Mouse (Mus musculus) forelimb bud, embryonic 11.5 days (tissue): ENCODE measurements around the gene Dusp18.
"Not testable (repeated sequence)": the region's sequence is repeated elsewhere in the genome, so short reads cannot be mapped to it uniquely, and the experiment has no call there.

Experiments used
- DNase-seq: peaks from one replicate; pipeline ENCODE4 v3.0.0-alpha.2; 2012; ENCODE audit warnings: low read depth, low spot score

The Dusp18 gene

DNA sequence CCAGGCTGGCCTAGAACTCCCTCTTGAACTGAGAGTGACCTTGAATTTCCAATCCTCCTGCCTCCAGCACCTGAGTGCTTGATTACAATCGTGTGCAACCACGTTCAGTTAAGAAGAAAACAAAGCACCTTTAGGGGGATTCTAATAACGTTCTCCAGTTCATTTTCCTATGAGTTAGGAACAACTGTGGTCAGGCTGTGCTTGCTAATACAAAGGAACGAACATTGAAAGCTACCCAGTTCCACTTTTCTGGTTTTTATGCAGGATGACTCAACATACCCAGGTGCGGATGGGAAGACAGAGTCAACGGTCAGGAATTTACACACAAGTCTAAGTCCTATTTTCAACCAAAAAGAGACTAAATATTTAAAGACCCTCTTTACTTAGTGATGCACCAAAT, 1.1 kb upstream of the Dusp18 start:
- no peak for DNase-seq

DNA sequence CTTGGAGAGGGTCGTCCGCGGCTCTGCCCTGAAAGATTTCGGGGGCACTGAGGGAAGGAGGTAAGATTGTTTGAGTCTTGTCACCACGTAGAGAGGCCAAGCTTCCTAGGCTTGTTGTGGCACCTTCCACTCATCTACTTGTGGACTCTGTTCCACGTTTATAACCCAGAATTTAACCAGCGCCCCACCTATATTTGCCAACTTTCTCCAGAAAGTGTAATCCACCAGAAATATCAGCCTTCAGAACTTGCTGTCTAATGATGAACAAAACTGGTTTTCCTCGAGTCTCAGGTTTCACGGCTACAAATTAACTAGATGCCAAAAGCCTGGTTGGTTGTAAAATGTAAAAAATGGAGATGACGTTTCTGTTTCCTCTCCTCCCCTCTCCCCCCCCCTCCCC, 418 bp downstream of the Dusp18 start:
- peak; percentile 55 for DNase-seq

DNA sequence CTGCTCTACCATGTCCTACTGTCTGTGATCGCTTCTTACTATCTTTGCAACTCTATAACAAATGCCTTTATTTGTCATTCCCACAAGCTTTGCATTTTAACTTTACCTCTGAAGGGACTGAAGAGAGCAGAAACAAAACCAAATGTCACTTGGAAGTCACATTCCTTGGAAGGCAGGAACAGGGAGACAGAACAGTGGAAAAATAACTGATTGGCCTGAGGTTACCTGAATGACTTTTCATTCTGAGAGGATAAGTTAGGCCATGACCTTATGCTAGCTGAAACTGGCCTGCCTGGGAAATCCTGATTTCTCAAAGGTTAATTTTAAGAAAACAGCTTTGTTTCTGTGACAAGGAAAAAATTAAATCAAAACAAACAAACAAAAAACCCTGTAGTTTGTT, 893 bp downstream of the Dusp18 start:
- no peak for DNase-seq

DNA sequence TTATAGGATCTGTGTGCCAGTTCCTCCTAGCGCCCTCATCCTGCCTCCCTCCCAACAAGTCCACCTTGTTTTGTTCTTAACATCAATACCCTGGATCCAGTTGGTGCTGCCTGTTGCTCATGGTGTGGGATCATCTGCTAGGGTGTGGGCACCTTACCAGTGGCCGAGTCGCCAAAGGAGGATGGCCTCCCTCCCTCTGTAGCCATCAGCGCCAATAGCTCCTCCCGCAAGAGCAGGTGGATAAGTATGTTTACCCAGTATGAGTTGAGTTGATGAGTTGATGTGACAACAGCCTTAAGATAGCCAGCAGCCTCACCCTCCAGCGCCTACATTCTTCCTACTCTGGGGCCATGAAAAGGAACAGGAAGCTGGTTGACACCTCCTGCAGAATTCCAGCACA, 5.3 kb downstream of the Dusp18 start:
- no peak for DNase-seq

DNA sequence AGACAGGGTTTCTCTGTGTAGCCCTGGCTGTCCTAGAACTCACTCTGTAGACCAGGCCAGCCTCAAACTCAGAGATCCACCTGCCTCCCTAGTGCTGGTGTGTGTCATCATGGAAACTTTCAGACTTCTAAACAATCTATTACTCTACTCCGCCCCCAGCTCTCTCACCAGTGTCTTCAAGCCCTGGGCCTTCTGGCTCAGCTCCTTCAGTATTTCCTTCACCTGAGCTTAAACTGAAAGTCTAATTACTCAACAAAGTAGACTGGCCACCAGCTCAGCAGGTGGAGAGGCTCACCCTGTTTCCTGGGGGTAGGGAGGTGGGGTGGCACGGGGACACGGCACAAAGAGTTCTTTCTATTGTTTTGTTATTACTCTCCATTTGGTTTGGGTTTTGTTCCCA, 7.5 kb downstream of the Dusp18 start:
- no peak for DNase-seq

DNA sequence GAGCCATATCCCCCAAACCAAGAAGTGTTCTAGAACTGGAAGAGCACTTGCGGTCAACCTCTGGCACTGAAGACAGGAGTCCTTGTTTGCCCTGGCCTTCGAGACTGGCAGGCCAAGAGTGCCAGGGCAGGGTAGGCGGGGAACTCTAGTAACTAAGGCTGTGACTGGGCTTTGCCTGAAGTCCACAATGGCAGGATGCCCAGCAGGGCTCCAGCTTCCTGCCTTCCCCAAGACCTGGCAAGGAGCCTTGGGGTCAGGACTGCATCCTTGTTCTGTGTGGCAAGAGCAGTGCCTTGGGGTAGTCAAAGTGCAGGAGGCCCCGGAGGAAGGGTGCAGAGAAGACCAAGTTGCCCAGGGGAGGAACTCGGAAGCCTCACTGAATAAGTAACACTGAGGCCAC, 8.0 kb downstream of the Dusp18 start:
- no peak for DNase-seq

DNA sequence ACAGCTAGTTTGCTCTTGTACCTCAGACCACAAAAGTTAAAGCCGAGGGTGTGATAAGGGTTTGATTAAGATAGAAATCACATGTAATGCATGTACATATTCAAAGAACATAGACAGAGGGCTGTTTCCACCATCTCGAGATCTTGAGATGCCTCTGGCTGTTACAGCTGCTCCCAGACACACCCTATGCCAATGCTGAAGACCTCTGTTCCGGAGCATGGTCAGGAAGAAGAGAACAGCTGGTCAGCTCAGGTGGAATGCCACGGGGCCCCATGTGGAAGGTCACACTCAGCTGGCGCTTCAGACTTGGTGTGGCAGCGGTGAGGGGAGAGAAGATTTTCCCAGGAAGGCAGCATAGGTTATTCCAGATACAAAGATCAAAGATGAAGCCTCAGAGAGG, 9.6 kb downstream of the Dusp18 start:
- no peak for DNase-seq

DNA sequence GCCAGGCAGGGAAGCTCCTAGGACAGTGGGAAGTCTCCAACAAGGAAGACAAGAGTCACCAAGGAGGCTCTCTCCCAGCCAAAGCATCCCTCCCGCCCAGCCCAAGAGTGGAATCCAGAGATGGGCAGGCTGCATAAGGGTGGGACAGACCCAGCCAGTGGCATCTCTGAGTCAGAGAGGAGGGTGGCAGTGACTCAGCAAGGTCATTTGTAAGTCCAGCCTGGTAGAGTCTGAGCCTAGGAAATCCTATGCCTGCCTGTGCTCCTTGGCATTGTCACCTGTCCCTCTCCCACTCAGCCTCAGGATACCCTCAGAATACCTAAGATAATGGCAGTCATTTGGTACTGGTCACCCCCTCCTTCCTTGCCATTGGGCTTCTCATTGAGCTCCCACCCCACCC, 10.4 kb downstream of the Dusp18 start:
- no peak for DNase-seq

DNA sequence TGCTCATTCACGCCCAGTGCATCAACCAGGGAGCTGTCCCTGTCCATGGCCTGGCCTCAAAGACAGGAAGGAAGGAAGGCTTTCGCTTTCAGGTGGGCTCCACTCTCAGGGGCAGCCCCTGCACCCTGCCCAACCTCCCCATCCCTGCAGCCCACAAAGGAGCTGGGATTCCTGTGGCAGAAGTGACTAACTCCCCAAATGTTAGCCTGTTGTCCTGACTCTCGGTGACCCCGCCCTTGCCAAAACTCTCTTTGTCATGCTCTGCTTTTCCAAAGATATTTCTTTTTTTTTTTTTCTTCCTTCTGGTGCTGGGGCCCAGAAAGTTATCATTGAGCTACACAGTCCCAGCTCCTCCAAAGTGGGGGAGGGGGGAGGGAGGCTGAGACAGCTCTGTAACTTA, 14.2 kb downstream of the Dusp18 start:
- DNase-seq = no peak

DNA sequence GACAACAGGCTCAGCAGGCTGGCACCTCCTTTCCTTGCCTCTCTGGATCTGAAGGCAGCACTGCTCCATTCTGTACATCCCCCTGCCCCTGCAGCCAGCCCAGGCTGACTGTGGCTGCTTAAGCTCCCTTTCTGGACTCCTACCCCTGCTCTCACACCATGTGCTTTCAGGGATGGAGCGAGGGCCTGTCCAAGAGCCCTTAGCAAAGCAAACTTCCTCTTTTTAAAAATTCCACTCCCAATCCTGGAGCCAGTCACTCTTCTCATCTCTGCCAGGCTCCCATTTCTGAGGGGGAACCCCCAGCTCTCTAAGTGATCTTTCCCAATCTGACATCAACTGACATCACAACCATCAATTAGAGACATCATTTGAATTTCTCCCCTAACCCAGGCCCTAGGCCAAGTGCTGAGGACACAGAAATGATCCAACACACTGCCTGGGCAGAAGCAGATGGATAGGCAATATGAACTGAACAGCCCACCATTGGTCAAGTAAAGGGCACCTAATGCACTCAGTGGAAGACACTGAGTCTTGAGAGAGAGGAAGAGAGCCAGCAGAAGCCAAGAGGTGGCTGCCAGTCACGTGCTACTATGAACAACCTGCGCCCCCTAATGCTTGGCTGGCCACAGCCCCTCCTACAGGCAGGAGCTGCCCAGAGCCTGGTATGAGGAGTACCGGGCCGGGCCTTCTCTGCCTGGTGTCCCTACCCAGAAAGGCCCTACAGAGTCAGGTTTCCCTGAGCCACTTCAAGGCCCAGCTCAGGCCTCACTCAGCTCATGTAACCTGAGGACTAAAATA, 15.7 kb downstream of the Dusp18 start:
- no peak for DNase-seq

DNA sequence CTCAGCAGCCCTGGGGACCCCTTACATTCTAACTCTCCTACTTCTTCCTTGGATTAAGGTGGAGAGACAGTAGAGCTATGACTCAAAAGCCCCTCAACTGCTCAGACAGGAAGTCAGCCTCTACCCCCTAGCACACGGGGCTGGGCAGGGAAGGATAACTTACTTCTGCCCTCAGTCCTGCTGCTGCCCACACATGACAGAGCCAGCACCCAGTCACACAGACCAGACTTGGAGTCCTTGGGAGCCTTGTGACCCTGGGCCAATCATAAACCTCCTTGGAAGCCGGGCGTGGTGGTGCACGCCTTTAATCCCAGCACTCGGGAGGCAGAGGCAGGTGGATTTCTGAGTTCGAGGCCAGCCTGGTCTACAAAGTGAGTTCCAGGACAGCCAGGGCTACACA, 16.4 kb downstream of the Dusp18 start:
- DNase-seq = not testable (repeated sequence)

DNA sequence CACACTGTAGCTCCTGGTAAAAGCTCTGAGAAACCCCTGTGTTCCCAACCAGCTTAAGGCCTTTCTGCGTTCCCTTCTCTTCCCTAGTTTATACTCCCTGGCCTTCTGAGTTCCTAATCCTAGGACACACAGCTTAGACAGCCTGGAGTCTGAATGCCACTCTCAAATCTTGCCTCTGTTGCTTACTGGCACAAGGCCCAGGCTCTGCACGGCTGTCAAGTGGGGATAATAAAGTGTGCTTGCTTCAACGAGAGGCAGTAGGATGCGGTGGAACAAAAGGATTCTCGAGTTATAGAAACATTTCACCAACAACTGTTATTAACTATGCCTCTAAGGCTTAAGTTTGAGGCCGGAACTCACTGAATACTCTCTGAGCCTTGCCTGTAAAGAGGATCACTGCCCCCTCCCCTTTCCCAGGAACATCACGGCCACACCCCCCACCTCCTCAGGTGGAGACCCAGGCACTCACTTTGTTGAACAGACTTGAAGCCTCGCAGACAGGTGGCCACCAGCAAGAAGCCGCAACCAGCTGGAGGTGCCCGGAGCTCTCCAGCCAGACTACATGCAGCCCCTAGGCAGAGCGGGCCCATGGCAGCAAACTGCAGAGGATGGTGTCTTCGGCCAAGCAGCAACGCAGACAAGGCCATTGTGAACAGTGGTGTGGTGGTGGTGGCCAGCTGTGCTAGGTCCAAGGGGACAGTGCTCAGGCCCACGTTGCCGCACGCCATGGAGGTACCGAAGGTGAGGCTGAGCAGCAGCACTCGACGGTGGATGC, 17.2 kb downstream of the Dusp18 start:
- DNase-seq = no peak

DNA sequence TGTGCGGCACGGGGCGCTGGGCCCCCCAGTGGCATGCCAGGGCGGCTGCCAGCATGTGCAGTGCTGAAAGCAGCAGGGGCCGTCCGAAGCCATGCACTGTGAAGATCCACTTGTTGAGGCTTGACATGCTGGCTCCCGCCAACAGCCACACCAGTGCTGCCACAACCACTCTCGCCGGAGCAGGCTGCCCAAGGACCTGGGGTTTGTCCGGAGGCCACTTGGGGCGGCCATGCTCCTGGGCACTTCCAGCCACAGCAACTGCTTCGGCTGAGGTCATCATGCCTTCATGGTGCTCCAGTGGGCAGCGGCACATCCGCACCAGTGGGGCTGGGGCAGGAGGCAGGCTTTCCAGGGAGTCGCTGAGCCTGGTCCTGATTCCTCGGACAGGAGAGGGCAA, 17.8 kb downstream of the Dusp18 start:
- peak; percentile 3 for DNase-seq

DNA sequence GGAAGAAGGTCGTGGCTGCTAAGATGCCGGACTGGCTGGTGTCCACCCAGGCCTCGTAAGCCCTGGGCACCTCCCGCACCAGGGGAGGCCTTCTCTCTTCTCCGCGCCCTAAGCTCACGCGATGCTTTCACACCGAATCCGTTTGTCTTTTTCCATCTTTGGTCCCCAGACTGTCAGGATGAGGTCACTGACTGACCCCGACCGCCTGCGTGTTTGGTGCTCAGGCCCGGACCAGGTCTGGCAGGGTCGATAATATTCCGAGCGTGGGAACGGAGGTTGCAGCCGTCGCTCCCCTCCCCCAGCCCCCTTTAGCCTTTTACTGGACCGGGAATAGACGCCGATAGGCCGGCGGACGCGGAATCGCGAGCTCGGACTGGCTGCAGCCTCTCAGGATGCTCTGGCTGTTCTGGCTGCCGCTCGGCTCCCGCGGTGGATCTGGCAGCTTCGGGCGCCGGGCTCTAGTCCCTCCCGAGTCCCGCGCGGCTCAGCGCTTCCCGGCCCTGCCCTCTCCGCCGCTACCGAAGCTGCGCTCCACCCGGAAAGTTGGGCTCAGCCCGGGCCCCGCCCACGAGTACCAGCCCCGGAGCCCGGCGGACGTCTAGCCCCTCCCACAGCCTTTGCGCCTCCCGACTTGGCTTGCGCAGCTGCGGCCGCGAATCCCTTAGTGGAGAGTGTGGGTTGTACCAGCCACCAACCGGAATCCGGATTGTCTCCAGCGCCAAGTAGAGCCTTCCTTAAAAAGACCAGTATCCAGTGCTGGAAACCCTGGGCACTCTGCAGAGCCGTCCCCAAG, 18.5 kb downstream of the Dusp18 start:
- peak; percentile 67 for DNase-seq

DNA sequence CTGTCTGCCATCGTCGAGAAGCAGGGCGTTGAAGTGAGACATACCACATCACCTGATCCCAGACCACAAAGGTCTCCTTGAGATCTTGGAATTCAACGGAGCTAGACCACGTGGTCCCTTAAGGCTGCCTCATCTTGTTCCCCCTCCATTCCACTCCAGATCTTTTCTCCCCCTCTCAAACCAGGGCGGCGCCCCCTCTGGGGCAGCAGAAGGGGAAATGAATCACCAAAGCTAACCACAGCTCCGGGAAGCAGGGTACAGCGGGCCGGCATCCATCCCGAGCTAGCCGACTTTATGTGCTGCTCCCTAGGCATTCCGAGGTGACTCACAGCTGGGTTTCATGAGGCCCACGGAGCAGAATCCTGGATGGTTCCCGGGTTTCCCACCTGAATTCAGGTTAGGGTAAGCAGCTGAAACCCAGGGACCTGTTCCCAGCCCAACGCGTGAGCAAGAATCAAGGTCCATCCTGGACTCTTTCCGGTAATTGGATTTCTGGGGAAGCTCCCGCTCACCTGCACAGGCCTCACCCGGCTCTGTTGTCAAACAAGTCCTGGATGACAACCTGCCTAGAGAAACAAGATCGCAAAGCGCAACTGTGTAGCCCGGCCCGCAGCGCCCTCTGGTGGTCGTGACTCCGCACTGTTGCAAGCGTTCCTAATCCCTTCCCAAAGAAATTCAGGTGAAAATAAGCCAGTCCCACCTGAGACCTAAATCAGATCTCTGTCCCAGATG, 19.2 kb downstream of the Dusp18 start, which contains the start of gene Slc35e4:
TSS of gene Slc35e4 (minus strand) at position 556 of the 732 bp plus-strand sequence.
- peak; percentile 78 for DNase-seq

DNA sequence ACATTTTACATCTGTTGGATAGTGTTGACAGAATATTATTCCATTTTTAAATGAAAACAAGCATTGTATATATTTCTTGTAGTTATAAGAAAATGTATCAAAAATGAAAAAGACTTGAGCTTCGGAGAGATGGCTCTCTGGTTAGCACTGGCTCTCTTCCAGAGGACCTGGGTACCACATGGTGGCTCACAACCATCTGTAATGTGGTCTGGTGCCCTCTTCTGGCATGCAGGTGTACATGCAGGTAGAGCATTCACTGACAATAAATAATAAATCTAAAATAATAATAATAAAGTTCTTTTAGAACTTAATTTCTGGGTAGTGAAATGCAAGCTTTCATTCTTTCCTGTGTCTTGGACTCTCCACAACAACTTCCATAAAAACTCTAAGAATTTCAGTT, 23.7 kb downstream of the Dusp18 start:
- DNase-seq = no peak

DNA sequence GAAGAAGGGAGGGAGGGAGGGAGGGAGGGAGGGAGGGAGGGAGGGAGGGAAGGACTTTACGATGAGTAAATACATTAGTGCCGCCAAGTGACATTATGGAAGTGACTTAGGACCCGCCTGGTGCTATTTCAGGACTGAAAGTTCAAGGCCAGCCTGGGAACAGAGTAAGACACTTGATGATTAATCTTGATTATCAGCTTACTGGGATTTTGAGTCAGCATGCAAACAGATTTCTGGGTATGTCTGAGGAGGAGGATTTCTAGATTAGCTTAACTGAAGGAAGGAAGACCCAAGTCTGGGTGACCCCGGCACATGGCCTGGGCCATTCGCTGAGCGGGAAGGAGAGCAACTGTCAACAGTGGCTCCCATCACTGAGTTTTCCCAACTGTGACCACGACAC, 25.4 kb downstream of the Dusp18 start:
- DNase-seq = no peak

DNA sequence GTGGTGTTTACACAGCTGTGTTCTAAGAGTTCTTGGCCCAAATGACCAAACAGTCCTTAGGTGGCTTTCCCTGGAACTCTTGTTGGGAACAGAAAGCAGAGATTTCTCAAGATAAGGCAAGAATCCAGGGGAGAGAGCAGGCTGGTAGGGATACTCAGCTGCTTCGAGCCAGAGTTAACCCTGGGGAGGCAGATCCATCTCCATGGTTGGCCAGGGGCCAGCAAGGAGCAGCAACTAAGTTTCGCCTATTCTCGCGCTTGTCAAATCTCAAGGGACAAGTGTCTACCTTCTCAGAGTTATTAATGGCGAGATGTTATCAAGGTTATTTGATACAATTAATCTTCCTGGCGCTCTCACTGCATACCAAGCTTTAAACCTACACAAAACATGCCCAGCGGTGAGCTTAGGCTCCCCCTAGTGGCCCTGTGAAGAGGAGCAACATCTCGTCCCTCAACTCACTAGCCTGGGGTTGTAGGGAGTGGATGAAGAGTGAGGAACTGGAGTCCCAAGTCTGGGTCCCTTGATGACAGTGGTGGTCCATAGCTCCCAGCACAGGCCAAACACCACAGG, 26.3 kb downstream of the Dusp18 start:
- DNase-seq = peak; percentile 35

DNA sequence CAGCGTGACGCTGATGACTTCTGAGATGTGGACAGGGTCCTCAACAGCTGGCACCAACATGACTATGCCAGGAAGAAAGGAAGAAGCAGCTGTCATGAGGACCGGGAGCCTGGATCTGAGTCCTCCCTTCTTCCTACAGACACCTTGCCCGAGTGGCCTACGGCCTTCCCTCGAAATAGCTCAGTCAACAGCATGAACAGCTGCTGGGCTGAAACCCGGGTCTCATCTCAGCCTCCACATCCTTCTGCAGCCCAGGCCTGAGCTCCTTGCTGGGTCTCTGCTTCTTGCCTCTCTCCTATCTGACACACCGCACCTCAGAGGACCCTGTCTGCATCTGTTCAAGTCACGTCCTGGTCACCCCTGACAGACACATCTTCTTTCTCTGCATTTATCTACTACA, 27.1 kb downstream of the Dusp18 start:
- no peak for DNase-seq

DNA sequence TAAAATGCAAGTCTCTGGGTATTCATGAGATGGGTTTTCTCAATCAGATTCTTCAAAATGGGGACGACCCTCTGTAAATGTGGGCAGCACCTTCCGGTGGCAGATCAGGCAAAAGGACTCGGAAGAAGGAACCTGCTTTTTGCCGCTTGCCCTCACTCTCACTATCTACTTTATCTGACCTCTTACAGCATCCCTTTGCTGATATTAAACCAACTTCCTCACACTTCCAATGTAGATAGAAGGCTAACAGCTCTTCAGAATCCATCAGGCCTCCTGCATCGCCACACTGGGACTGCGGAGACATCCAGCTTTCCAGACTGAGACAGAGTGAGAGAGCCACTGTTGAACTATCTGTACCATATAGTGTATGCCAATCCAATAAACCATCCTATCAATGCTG, 27.7 kb downstream of the Dusp18 start:
- no peak for DNase-seq

DNA sequence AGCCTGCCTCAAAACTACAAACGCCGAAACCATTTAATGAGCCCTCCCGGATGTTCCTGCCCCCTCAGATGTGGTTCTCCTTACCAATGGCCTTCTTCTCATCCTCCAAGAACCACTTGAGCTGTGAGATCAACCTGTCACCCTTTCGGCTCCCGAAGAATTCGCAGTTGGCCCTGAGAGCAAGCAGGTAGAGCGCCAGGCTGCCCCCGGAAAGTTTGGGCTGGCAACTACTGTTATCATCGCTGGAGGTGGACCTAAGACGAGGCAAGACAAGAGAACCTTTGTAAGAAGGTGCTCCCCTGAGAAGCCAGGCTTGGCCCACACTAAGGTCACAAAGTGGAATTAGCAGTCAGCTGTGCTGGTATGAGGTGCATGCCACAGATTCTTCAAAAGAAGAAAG, 30.9 kb downstream of the Dusp18 start:
- DNase-seq = no peak
